Mouse (Mus musculus): ENCODE measurements around the gene Otud7a. TPM values are rescaled to one million over a fixed set of nuclear protein-coding genes. Genes with fewer than 3 reads are reported as not detected.

Otud7a gene
- total and polyA plus RNA-seq, 2 experiments from 2014 or later, result not detected

DNA sequence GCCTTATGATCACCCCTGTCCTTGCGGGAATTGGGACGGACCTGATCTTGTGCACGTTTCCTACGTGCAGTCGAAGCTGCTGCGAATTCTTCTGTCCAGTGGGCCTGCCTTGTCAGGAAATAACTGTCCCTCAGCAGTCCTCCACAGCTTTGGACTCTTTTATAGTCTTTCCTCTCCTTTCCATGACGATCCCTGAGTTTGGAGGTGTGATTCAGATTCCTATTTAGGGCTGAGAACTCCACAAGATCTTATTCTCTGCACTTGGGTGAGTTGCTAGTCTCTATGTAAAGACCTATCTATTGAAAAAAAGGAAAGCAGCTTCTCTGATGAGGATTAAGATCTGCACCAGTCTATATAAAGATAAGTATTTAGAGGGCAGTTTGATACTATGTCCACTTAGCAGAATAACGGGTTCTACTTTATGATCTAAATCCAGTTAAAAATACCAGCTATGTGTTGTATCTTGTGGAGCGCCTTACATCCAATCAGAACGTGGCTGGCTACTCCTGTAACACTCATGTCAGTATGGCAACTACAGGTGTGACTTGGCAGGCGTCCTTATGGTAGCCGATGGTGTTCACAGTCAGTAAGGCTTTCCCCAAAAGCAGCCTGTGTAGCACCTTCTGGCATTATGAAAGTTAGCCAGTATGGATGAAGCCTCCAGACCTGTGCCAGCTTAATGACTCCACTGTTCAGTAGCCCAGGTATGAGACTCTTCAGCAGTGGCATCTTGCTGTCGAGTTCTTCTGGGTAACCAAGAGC, 274.8 kb downstream of the Otud7a start:
- no peak overlapping the region for H3K9ac ChIP-seq (replicated peaks; ENCODE audit: low read depth, low read length)
- DNase-seq (ENCODE audit: low spot score) (no peak), ATAC-seq (ENCODE audit: insufficient read depth, low read depth) (no peak)
- no peaks in the 10 kb centered on the region for H3K36me3 ChIP-seq (replicated peaks; ENCODE audit: control insufficient read depth, insufficient read depth, low read length)
- no peaks in the 10 kb centered on the region for H3K27me3 ChIP-seq (ENCODE audit: control insufficient read depth, insufficient read depth, low read length)
- TF ChIP-seq EP300 (IDR thresholded peaks at IDR 0.05; ENCODE audit: low read depth), result no peak
- TF ChIP-seq CTCF (IDR thresholded peaks at IDR 0.05; ENCODE audit: low read depth), result no peak
- no peak overlapping the region for H3K4me3 ChIP-seq (ENCODE audit: low read depth, low read length)
- H3K9me3 ChIP-seq (replicated peaks; ENCODE audit: control insufficient read depth, low read length), result no peaks in the 10 kb centered on the region
- H3K27ac ChIP-seq (ENCODE audit: low read depth), result no peak overlapping the region
- 77% methylated on average over 13 of the region's 13 CpGs for WGBS
- no peaks in the 10 kb centered on the region for H3K4me1 ChIP-seq (ENCODE audit: control insufficient read depth, insufficient read depth)
- no peak overlapping the region for H3K4me2 ChIP-seq (ENCODE audit: low read depth, low read length)

DNA sequence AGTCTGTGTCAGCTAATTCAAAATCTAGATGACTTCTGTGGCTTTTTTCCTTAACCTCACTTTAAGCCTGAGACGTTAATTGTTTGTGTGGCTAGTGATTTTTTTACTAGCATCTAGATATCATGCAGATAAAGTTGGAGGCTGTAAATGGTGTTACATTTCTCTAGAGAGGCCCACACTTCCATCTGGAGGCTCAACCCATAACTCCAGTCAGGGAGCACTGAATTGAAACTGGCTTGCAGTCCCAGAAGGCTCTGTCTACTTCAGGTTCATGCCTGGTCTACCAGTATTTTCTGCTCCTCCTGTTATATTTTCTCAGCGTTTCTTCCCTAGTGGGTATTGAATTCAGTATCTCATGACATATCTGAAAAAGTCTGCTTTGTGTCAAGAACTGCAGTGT, 276.1 kb downstream of the Otud7a start:
- H3K4me1 ChIP-seq (ENCODE audit: control insufficient read depth, insufficient read depth), result no peaks in the 10 kb centered on the region
- ATAC-seq (ENCODE audit: insufficient read depth, low read depth) (no peak), DNase-seq (ENCODE audit: low spot score) (no peak)
- 27% methylated on average over 2 of the region's 2 CpGs for WGBS
- H3K9ac ChIP-seq (replicated peaks; ENCODE audit: low read depth, low read length), result no peak overlapping the region
- H3K36me3 ChIP-seq (replicated peaks; ENCODE audit: control insufficient read depth, insufficient read depth, low read length), result no peaks in the 10 kb centered on the region
- H3K27me3 ChIP-seq (ENCODE audit: control insufficient read depth, insufficient read depth, low read length), result no peaks in the 10 kb centered on the region
- H3K4me3 ChIP-seq (ENCODE audit: low read depth, low read length), result no peak overlapping the region
- TF ChIP-seq CTCF (IDR thresholded peaks at IDR 0.05; ENCODE audit: low read depth) (no peak), EP300 (IDR thresholded peaks at IDR 0.05; ENCODE audit: low read depth) (no peak)
- H3K4me2 ChIP-seq (ENCODE audit: low read depth, low read length), result no peak overlapping the region
- no peaks in the 10 kb centered on the region for H3K9me3 ChIP-seq (replicated peaks; ENCODE audit: control insufficient read depth, low read length)
- no peak overlapping the region for H3K27ac ChIP-seq (ENCODE audit: low read depth)

DNA sequence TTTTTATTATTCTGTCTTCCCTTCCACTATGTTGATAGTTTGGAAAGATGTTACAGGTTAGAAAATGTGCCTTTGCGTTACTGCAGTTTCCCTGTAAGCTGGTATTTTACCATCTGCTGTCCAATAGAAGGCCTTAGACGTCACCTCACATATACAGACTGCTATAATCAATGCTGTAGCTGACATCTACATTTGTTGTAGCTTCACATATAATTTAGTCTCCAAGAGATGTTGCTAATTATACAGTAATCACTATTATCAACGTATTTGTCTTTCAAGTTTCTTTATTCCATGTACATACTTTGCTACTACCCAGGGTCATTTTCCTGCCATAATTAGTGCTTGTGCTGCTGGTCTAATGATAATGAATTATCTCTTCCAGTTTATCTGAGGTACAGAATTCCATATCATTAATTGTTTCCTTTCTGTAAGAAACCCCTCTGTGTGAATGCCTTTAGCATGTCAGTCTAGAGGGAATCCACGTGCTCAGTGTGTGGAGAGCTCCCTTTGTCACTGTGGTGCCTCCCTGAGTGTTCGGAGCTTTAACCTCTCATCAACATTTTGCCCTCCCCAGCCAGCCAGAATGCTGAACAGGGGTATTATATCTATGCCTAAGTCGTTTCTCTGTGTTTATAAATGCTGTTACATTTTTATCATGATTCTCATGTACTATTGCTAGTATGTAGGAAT, 280.6 kb downstream of the Otud7a start:
- WGBS, result 47% methylated on average over 6 of the region's 6 CpGs

DNA sequence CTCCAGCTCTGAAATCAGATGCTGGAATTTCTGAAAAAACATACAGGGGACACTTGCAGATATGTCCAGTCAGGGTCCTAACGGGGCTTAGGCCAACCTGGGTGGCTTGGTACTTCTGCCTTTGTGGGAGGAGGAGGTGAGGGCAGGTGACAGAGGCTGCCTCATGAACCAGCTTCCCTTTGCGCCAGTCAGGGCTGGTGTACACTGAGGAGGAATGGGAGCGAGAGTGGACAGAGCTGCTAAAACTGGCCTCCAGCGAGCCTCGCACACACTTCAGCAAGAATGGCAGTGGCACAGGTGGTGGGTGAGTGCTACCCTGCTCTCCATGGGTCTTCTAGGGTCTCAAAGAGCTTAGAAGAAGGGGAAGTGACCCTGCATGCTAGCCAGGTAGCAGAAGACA, 285.1 kb downstream of the Otud7a start:
- Histone ChIP-seq H3K4me3 (ENCODE audit: low read depth, low read length) (no peak overlapping the region), H3K27me3 (ENCODE audit: control insufficient read depth, insufficient read depth, low read length) (no peaks in the 10 kb centered on the region), H3K27ac (ENCODE audit: low read depth) (no peak overlapping the region), H3K9ac (replicated peaks; ENCODE audit: low read depth, low read length) (no peak overlapping the region), H3K4me2 (ENCODE audit: low read depth, low read length) (no peak overlapping the region), H3K36me3 (replicated peaks; ENCODE audit: control insufficient read depth, insufficient read depth, low read length) (no peaks in the 10 kb centered on the region), H3K9me3 (replicated peaks; ENCODE audit: control insufficient read depth, low read length) (no peaks in the 10 kb centered on the region), H3K4me1 (ENCODE audit: control insufficient read depth, insufficient read depth) (no peaks in the 10 kb centered on the region)
- TF ChIP-seq EP300 (IDR thresholded peaks at IDR 0.05; ENCODE audit: low read depth) (no peak), CTCF (IDR thresholded peaks at IDR 0.05; ENCODE audit: low read depth) (no peak)
- DNase-seq (ENCODE audit: low spot score), result no peak
- ATAC-seq (ENCODE audit: insufficient read depth, low read depth), result no peak
- WGBS, result 77% methylated on average over 5 of the region's 5 CpGs

More for the DNA sequence above, 280.6 kb downstream of the Otud7a start:
- TF ChIP-seq EP300 (IDR thresholded peaks at IDR 0.05; ENCODE audit: low read depth), result no peak
- no peak for TF ChIP-seq CTCF (IDR thresholded peaks at IDR 0.05; ENCODE audit: low read depth)
- Histone ChIP-seq H3K27me3 (ENCODE audit: control insufficient read depth, insufficient read depth, low read length) (no peaks in the 10 kb centered on the region), H3K9ac (replicated peaks; ENCODE audit: low read depth, low read length) (no peak overlapping the region), H3K4me1 (ENCODE audit: control insufficient read depth, insufficient read depth) (no peaks in the 10 kb centered on the region), H3K27ac (ENCODE audit: low read depth) (no peak overlapping the region), H3K9me3 (replicated peaks; ENCODE audit: control insufficient read depth, low read length) (no peaks in the 10 kb centered on the region), H3K36me3 (replicated peaks; ENCODE audit: control insufficient read depth, insufficient read depth, low read length) (no peaks in the 10 kb centered on the region), H3K4me2 (ENCODE audit: low read depth, low read length) (no peak overlapping the region), H3K4me3 (ENCODE audit: low read depth, low read length) (no peak overlapping the region)
- DNase-seq (ENCODE audit: low spot score), result no peak
- no peak for ATAC-seq (ENCODE audit: insufficient read depth, low read depth)

DNA sequence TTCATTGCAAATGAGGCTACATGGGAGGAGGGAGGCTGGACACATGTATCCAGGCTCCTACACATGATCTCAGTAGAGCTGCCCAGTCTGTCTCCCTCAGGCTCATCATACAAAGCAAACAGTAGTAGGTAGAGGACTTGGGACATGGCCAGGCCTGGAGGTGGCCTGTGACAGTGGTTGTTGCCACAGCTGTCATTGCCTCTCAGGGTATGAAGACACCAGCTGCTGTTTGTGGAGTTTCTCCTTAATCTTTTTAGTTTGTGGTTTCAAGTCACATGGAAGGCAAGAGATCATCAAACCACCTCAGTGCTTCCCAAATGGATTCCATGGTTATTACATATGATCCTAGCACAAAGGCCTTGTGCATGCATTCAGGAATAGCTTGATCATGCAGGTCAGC, 285.5 kb downstream of the Otud7a start:
- ATAC-seq (ENCODE audit: insufficient read depth, low read depth) (no peak), DNase-seq (ENCODE audit: low spot score) (no peak)
- H3K36me3 ChIP-seq (replicated peaks; ENCODE audit: control insufficient read depth, insufficient read depth, low read length), result no peaks in the 10 kb centered on the region
- H3K27me3 ChIP-seq (ENCODE audit: control insufficient read depth, insufficient read depth, low read length), result no peaks in the 10 kb centered on the region
- H3K9ac ChIP-seq (replicated peaks; ENCODE audit: low read depth, low read length), result no peak overlapping the region
- H3K9me3 ChIP-seq (replicated peaks; ENCODE audit: control insufficient read depth, low read length), result no peaks in the 10 kb centered on the region
- no peak overlapping the region for H3K27ac ChIP-seq (ENCODE audit: low read depth)
- no peak for TF ChIP-seq CTCF (IDR thresholded peaks at IDR 0.05; ENCODE audit: low read depth)
- TF ChIP-seq EP300 (IDR thresholded peaks at IDR 0.05; ENCODE audit: low read depth), result no peak
- no peak overlapping the region for H3K4me2 ChIP-seq (ENCODE audit: low read depth, low read length)
- no peaks in the 10 kb centered on the region for H3K4me1 ChIP-seq (ENCODE audit: control insufficient read depth, insufficient read depth)
- H3K4me3 ChIP-seq (ENCODE audit: low read depth, low read length), result no peak overlapping the region
